Mouse (Mus musculus) CH12.LX (cell line): ENCODE data around the gene Lrig2. TPM values are rescaled to one million over a fixed set of nuclear protein-coding genes. Genes with fewer than 3 reads are reported as not detected.

Experiments
- DNase-seq: peaks from one replicate; pipeline ENCODE4 v3.0.0-alpha.2; 2013; ENCODE audit errors: extremely low read depth
- H3K27ac ChIP-seq: 2 replicates; pipeline ENCODE4 v1.5.1; 2012; ENCODE audit warnings: low read depth, mild to moderate bottlenecking, control low read depth, moderate library complexity; ENCODE audit not compliant: insufficient read depth
- H3K27me3 ChIP-seq: replicated peaks from 2 replicates; pipeline ENCODE3; 2012; ENCODE audit warnings: inconsistent platforms
- H3K36me3 ChIP-seq, 2 experiments: replicated peaks in 1 of 2; 2 replicates each; pipeline versions ENCODE3 to v1.6.1; 2012; ENCODE audit warnings: inconsistent platforms in 1 of 2, low read length in 1 of 2, mild to moderate bottlenecking in 1 of 2, mixed read lengths in 1 of 2, moderate library complexity in 1 of 2; ENCODE audit not compliant: control insufficient read depth in 1 of 2, insufficient read depth in 1 of 2
- H3K4me1 ChIP-seq, 2 experiments: 2 replicates each; pipeline ENCODE4 v1.6.1; 2012; ENCODE audit warnings: inconsistent platforms in 1 of 2, moderate library complexity in 1 of 2; ENCODE audit not compliant: insufficient read depth in 2 of 2, control insufficient read depth in 1 of 2
- H3K4me2 ChIP-seq: 2 replicates; pipeline ENCODE4 v1.6.1; 2012; ENCODE audit warnings: low read depth, mild to moderate bottlenecking, control low read depth; ENCODE audit not compliant: poor library complexity, insufficient read depth, severe bottlenecking
- H3K4me3 ChIP-seq, 3 experiments: fragments of 150-350 bp in 1 of 3; sonication (generic) in 1 of 3; replicated peaks in 1 of 3; 2 replicates each; pipeline versions ENCODE3 to v1.5.1; 2011 to 2012; ENCODE audit warnings: low read depth in 2 of 3, low read length in 2 of 3, mild to moderate bottlenecking in 2 of 3, moderate library complexity in 2 of 3, control low read depth in 1 of 3, improper control_type of control experiment in 1 of 3, inconsistent platforms in 1 of 3, mixed read lengths in 1 of 3; ENCODE audit not compliant: poor library complexity in 1 of 3
- H3K79me2 ChIP-seq: replicated peaks from 2 replicates; pipeline ENCODE4 v1.6.1; 2012; ENCODE audit warnings: mild to moderate bottlenecking, moderate library complexity; ENCODE audit not compliant: control insufficient read depth, poor library complexity, insufficient read depth, severe bottlenecking; ENCODE audit errors: extremely low read depth
- H3K9ac ChIP-seq: 2 replicates; pipeline ENCODE4 v1.6.1; 2012; ENCODE audit warnings: low read depth, mild to moderate bottlenecking, control low read depth, moderate library complexity; ENCODE audit not compliant: insufficient read depth
- H3K9me3 ChIP-seq: replicated peaks from 2 replicates; pipeline ENCODE3; 2012; ENCODE audit warnings: low read length, inconsistent platforms, mixed read lengths
- CHD1 ChIP-seq: IDR thresholded peaks from 2 replicates; pipeline ENCODE4 v1.6.1; 2012; ENCODE audit warnings: low read depth, low read length, improper control_type of control experiment, inconsistent platforms
- E2F4 ChIP-seq: IDR thresholded peaks from 2 replicates; pipeline ENCODE4 v1.6.1; 2011; ENCODE audit warnings: low read depth, low read length, improper control_type of control experiment; ENCODE audit not compliant: insufficient replicate concordance
- EP300 ChIP-seq: IDR thresholded peaks from 2 replicates; pipeline ENCODE4 v1.6.1; 2011; ENCODE audit warnings: low read length, improper control_type of control experiment
- HCFC1 ChIP-seq: IDR thresholded peaks from 2 replicates; pipeline ENCODE4 v1.6.1; 2012; ENCODE audit warnings: low read depth, mild to moderate bottlenecking, inconsistent platforms, low read length, improper control_type of control experiment
- IRF4 ChIP-seq: IDR thresholded peaks from 2 replicates; pipeline ENCODE4 v1.6.1; 2014; ENCODE audit warnings: low read depth, mild to moderate bottlenecking, inconsistent platforms, low read length, improper control_type of control experiment
- JUN ChIP-seq: IDR thresholded peaks from 2 replicates; pipeline ENCODE4 v1.6.1; 2011; ENCODE audit warnings: low read depth, mild to moderate bottlenecking, low read length, improper control_type of control experiment, moderate library complexity; ENCODE audit not compliant: insufficient read depth
- KAT2A ChIP-seq: IDR thresholded peaks from 2 replicates; pipeline ENCODE4 v1.6.1; 2012; ENCODE audit warnings: low read length, improper control_type of control experiment, inconsistent platforms; ENCODE audit not compliant: insufficient replicate concordance
- MAFK ChIP-seq: IDR thresholded peaks from 2 replicates; pipeline ENCODE4 v1.6.1; 2011; ENCODE audit warnings: low read length, improper control_type of control experiment; ENCODE audit not compliant: insufficient replicate concordance
- MEF2A ChIP-seq: IDR thresholded peaks from 2 replicates; pipeline ENCODE4 v1.6.1; 2014; ENCODE audit warnings: low read depth, mild to moderate bottlenecking, inconsistent platforms, low read length, improper control_type of control experiment, borderline replicate concordance
- RCOR1 ChIP-seq: conservative IDR thresholded peaks from 2 replicates; pipeline ENCODE4 v1.6.1; 2012; ENCODE audit warnings: low read depth, mild to moderate bottlenecking, inconsistent platforms, low read length, improper control_type of control experiment
- TCF12 ChIP-seq: IDR thresholded peaks from 2 replicates; pipeline ENCODE4 v1.6.1; 2014; ENCODE audit warnings: low read depth, mild to moderate bottlenecking, inconsistent platforms, low read length, improper control_type of control experiment
- UBTF ChIP-seq: IDR thresholded peaks from 2 replicates; pipeline ENCODE4 v1.6.1; 2012; ENCODE audit warnings: low read depth, mild to moderate bottlenecking, inconsistent platforms, low read length, improper control_type of control experiment, moderate library complexity
- ZNF384 ChIP-seq: IDR thresholded peaks from 2 replicates; pipeline ENCODE4 v1.6.1; 2012; ENCODE audit warnings: low read depth, low read length, improper control_type of control experiment, inconsistent platforms
- dilution Hi-C: fragments of 300-500 bp; cut with MboI; formaldehyde crosslinking; loops from 2 replicates; pipeline ENCODE4 v1.14.3; 2020; ENCODE audit warnings: low sequenced_read_pairs; ENCODE audit not compliant: extremely low pct_unique_long_range_greater_than_20kb, extremely low pct_ligation_motif_present
- in situ Hi-C: fragments of 300-500 bp; cut with MboI; formaldehyde crosslinking; loops from 3 replicates; pipeline ENCODE4 v1.14.3; 2019; ENCODE audit warnings: low sequenced_read_pairs, low pct_ligation_motif_present, low pct_unique_long_range_greater_than_20kb, mixed read lengths
- polyA plus RNA-seq: library from polyadenylated mRNA; unstranded; fragments of >175 nt; gene quantifications from 2 replicates; pipeline ENCODE4 v1.2.1, GENCODE M21; 2012; ENCODE audit warnings: low read depth; ENCODE audit not compliant: insufficient read length
- total RNA-seq, 2 experiments: library from RNA; depleted of rRNA; stranded (reverse); fragments of 300-350 nt in 1 of 2; fragments of >200 nt in 1 of 2; gene quantifications; 2 replicates each; pipeline ENCODE4 v1.2.3; 2012 to 2014

The Lrig2 gene
- total and polyA plus RNA-seq, 3 experiments, result 2.8 to 5.4 (median 5.1) TPM

GRCm38 (mm10) chr3:104511538-104512423, at the start of gene Lrig2 (continued):
- TF ChIP-seq CHD1, result 0 out of 2 replicates have a peak, but pooled peaks have one; percentile 6

GRCm38 (mm10) chr3:104556624-104557023, 44.9 kb upstream of the Lrig2 start:
- DNase-seq, result no peak
- in situ Hi-C loops, result no loop called here
- Histone ChIP-seq H3K4me1 (no peaks in the 10 kb centered on the region), H3K36me3 (no peaks in the 10 kb centered on the region), H3K9me3 (no peaks in the 10 kb centered on the region), H3K27ac (no peak overlapping the region), H3K27me3 (peaks cover 2% of the 10 kb centered on the region), H3K4me3 (no peak overlapping the region), H3K4me2 (no peak overlapping the region), H3K79me2 (no peaks in the 10 kb centered on the region), H3K9ac (no peak overlapping the region)
- dilution Hi-C loops, result no loop called here
- TF ChIP-seq E2F4 (no peak), IRF4 (no peak), KAT2A (no peak), EP300 (no peak)

- in situ Hi-C loops, result no loop called here
- dilution Hi-C loops, result no loop called here
- peaks cover 1% of the 10 kb centered on the region for H3K27me3 ChIP-seq
Observed at GRCm38 (mm10) chr3:104550594-104550993, 38.9 kb upstream of the Lrig2 start.

More at GRCm38 (mm10) chr3:104550594-104550993, 38.9 kb upstream of the Lrig2 start:
- Histone ChIP-seq H3K9ac (no peak overlapping the region), H3K4me1 (peaks cover 0 to 6% of the 10 kb centered on the region in 2 experiments; a peak in 1 of 4 replicates), H3K27ac (no peak overlapping the region), H3K4me3 (no peak overlapping the region), H3K4me2 (no peak overlapping the region), H3K36me3 (no peaks in the 10 kb centered on the region), H3K79me2 (no peaks in the 10 kb centered on the region), H3K9me3 (no peaks in the 10 kb centered on the region)
- TF ChIP-seq MEF2A (no peak), HCFC1 (no peak), EP300 (no peak), UBTF (no peak), MAFK (no peak), TCF12 (no peak), JUN (no peak), ZNF384 (no peak), RCOR1 (no peak)
- no peak for DNase-seq
